Mouse (Mus musculus) mammary gland, adult 2 months (tissue): Measurements from ENCODE around the gene Aoc3. TPM values are rescaled to one million over a fixed set of nuclear protein-coding genes. Genes with fewer than 3 reads are reported as not detected.

Experiments
- polyA plus RNA-seq: library from polyadenylated mRNA; depleted of rRNA; stranded (reverse); fragments of >200 nt; gene quantifications from 2 replicates; pipeline ENCODE4 v1.2.3, GENCODE M21; 2012; ENCODE audit warnings: low replicate concordance; rRNA removed

Gene Aoc3
- 268 and 327 TPM in 2 replicates for polyA plus RNA-seq

DNA sequence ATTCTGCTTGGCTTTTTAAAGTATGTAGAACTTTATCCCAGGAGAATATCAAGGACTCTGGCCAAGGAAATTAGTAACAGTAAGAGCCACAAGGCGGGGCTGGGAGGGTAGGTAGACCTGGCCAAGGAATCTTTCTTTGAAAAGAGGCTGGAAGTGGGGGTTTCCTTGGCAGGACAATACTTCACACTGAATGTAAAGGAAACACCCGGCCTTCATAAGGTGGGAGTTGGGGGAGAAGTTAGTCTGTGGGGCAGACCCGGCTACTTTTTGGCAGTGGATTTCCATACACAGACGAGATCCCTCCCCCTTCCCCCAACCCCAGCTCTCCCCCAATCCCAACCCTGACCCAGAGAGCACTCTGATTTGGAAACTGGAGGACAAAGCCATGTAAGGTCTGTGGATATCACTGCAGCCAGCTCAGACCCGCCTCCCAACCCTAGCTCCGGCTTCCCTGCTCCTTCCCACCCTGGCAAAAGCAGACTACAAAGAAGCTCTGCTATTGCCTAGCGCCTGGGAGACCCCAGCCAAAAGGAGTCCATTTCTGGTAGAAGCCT lies at the start of gene Aoc3:
Gene Aoc3, plus strand, starts transcription at position 235 of the 554 bp plus-strand sequence.

DNA sequence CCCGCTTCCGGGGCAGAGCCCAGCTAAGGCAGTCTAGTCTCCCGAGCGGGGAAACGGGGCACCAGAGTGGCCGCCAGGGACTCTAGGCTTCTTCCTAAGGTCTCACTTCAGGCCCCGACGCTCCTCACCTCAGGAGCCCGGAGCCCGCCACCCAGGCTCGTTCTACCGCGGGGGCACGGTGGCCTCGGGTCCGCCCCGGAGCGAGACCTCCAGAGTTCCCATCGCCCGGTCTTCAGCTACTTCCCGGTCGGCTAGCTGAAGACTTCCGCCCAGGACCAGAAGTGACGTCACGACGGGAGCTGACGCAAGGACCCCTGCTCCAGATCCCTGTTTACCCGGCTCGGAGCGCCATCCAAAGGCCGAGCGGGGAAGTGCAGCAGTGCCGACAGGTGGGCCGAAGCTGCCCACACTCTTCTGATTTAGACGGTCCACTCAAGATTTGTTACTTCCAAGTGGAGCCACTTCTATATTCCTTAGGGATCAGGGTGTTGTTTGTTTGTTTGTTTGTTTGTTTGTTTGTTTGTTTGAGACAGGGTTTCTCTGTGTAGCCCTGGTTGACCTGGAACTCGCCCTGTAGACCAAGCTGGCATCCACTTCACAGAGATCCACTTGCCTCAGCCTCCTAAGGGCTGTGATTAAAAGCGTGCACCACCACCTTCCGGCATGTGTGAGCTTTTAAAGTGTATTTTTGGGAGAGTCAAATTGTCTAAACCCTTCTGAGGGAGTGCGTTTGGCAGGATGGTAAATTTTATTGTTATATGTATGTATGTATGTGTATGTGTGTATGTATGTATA lies 28.2 kb upstream of the Aoc3 start, which contains the start of gene Becn1:
Gene Becn1, minus strand, starts transcription at position 283 of the 795 bp plus-strand sequence.

DNA sequence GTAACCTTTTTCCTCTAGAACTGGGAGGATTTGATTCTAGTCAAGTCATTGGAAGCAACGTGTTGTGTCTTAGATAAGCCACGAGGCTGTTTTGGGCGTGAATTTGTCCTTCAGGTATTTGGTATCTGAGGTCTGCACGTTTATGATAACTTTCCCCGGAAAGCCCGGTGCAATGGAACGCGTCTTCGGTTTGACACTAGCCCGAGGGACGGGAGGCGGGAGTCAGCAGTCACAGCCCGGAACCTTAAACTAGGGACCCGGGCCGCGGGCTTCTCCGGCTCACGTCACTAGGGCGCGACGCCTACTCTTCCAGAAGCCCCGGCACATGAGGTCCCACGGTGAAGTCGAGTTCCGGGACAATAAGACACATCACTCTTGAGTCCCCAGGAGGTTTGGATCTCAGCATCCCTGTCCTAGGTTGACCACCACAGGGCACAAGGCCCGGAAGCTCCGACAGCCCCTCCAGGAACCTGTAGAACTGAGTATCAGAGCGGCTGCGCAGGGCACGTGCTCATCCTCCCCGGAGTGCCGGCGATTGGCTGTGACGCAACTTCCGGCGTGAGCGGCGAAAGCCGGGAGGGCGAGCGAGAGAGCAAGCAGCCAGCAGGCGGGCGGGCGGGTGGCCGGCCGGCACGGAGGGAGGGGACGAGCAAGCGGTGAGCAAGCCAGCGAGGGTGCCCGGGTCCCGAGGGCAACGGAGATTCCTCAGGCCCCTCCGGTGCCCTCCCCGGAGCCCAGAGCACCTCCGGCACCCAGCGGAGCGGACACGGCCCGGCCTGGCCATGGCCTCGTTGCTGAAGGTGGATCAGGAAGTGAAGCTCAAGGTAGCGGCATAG lies 14.5 kb upstream of the Aoc3 start, which contains the start of gene Psme3:
Gene Psme3, plus strand, starts transcription at position 549 of the 836 bp plus-strand sequence.

DNA sequence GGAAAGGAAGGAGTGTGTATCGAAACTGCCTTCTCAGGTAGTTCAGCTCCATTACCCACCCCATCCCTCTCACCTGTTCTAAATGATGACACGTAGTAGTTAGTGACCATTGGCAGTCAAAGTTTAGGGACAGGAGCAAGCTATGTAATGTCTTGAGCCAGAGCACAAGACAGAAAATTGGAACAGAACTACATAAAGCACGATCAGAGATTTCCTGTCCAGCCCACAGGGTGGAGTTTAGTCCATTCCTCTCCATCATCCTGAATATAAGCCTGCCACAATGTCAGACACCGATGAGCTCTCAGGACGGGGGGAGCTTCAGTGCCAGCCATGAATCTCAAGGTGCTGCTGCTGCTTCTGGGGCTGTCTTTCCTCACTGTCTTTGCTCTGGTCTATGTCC lies 5.6 kb upstream of the Aoc3 start, which contains the start of gene Aoc2:
Gene Aoc2, plus strand, starts transcription at position 301 of the 400 bp plus-strand sequence.

DNA sequence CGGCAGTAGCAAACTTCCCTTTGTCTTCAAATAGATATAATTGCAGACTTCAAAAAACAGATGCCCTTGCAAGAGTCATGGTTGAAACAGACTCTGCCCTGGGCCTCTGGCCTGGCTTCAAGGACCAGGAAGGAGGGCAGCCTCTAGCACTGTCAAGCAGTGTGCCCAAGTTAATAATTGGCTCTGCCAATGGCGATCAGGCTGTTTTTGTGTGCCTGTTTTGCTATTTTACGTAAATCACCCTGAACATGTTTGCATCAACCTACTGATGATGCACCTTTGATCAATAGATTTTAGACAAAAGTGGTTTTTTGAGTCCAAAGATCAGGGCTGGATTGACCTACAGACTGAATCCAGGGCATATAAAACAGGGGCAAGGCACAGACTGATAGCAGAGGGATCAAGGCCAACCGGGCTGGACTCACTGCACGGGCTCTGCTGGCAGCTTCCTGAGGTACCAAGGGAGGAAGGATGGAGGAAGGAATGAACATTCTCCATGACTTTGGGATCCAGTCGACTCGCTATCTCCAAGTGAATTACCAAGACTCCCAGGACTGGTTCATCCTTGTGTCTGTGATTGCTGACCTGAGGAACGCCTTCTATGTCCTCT lies 37.0 kb downstream of the Aoc3 start, which contains the start of gene G6pc:
Gene G6pc, plus strand, starts transcription at position 236 of the 610 bp plus-strand sequence.

Other genes with a start within 250 kb of the Aoc3 start
- 92.0 and 118 TPM in 2 replicates for gene Coasy, start 248.0 kb upstream of the Aoc3 start, polyA plus RNA-seq
- 50.5 and 97.1 TPM in 2 replicates for gene Mlx, start 243.3 kb upstream of the Aoc3 start, polyA plus RNA-seq
- 0.43 and 0.62 TPM in 2 replicates for gene Psmc3ip, start 235.2 kb upstream of the Aoc3 start, polyA plus RNA-seq
- gene Retreg3, start 210.7 kb upstream of the Aoc3 start, polyA plus RNA-seq: 81.8 and 115 TPM in 2 replicates
- 8.4 and 17.4 TPM in 2 replicates for gene Tubg1, start 210.7 kb upstream of the Aoc3 start, polyA plus RNA-seq
- 4.1 and 4.5 TPM in 2 replicates for gene Tubg2, start 174.7 kb upstream of the Aoc3 start, polyA plus RNA-seq
- gene Cntnap1, start 160.1 kb upstream of the Aoc3 start, polyA plus RNA-seq: 12.3 and 13.5 TPM in 2 replicates
- 51.3 and 92.6 TPM in 2 replicates for gene Plekhh3, start 159.3 kb upstream of the Aoc3 start, polyA plus RNA-seq
- 2.9 and 6.8 TPM in 2 replicates for gene Ccr10, start 155.2 kb upstream of the Aoc3 start, polyA plus RNA-seq
- 34.7 and 54.3 TPM in 2 replicates for gene Ezh1, start 104.1 kb upstream of the Aoc3 start, polyA plus RNA-seq
- 138 and 195 TPM in 2 replicates for gene Ramp2, start 84.6 kb upstream of the Aoc3 start, polyA plus RNA-seq
- gene Vps25, start 76.9 kb upstream of the Aoc3 start, polyA plus RNA-seq: 89.8 and 96.1 TPM in 2 replicates
- gene Wnk4, start 70.0 kb upstream of the Aoc3 start, polyA plus RNA-seq: 1.9 and 2.4 TPM in 2 replicates
- 0.05 and 0.17 TPM in 2 replicates for gene Cntd1, start 51.6 kb upstream of the Aoc3 start, polyA plus RNA-seq
- gene Coa3, start 51.5 kb upstream of the Aoc3 start, polyA plus RNA-seq: 190 and 296 TPM in 2 replicates
- gene Becn1, start 28.3 kb upstream of the Aoc3 start, polyA plus RNA-seq: 53.9 and 131 TPM in 2 replicates
- 44.3 and 89.4 TPM in 2 replicates for gene Psme3, start 14.4 kb upstream of the Aoc3 start, polyA plus RNA-seq
- gene Aoc2, start 5.5 kb upstream of the Aoc3 start, polyA plus RNA-seq: 6.3 and 7.4 TPM in 2 replicates
- 0.06 and 0.60 TPM in 2 replicates for gene G6pc, start 37.0 kb downstream of the Aoc3 start, polyA plus RNA-seq
- gene Aarsd1, start 87.0 kb downstream of the Aoc3 start, polyA plus RNA-seq: 22.4 and 22.6 TPM in 2 replicates
- 0.46 TPM in 1 of 2 replicates, not detected in the other for gene Gm27029, start 94.2 kb downstream of the Aoc3 start, polyA plus RNA-seq
- 24.9 and 25.1 TPM in 2 replicates for gene Rundc1, start 94.5 kb downstream of the Aoc3 start, polyA plus RNA-seq
- gene Ptges3l, start 94.7 kb downstream of the Aoc3 start, polyA plus RNA-seq: 3.4 and 15.5 TPM in 2 replicates
- 285 and 417 TPM in 2 replicates for gene Rpl27, start 111.7 kb downstream of the Aoc3 start, polyA plus RNA-seq
- 48.5 and 57.7 TPM in 2 replicates for gene Ifi35, start 117.8 kb downstream of the Aoc3 start, polyA plus RNA-seq
- 9.3 and 10.1 TPM in 2 replicates for gene Rnd2, start 134.4 kb downstream of the Aoc3 start, polyA plus RNA-seq
- 137 and 204 TPM in 2 replicates for gene Vat1, start 135.6 kb downstream of the Aoc3 start, polyA plus RNA-seq
- gene Brca1, start 221.3 kb downstream of the Aoc3 start, polyA plus RNA-seq: 0.37 and 0.60 TPM in 2 replicates
- 98.5 and 134 TPM in 2 replicates for gene Nbr1, start 221.5 kb downstream of the Aoc3 start, polyA plus RNA-seq